Mouse (Mus musculus) CH12.LX (cell line): ENCODE measurements around the gene Tcaf2. TPM values are rescaled to one million over a fixed set of nuclear protein-coding genes. Genes with fewer than 3 reads are reported as not detected.

Experiments used
- DNase-seq: peaks from one replicate; pipeline ENCODE4 v3.0.0-alpha.2; 2013; ENCODE audit errors: extremely low read depth
- H3K27ac ChIP-seq: 2 replicates; pipeline ENCODE4 v1.5.1; 2012; ENCODE audit warnings: low read depth, mild to moderate bottlenecking, control low read depth, moderate library complexity; ENCODE audit not compliant: insufficient read depth
- H3K27me3 ChIP-seq: replicated peaks from 2 replicates; pipeline ENCODE3; 2012; ENCODE audit warnings: inconsistent platforms
- H3K36me3 ChIP-seq, 2 experiments: replicated peaks in 1 of 2; 2 replicates each; pipeline versions ENCODE3 to v1.6.1; 2012; ENCODE audit warnings: inconsistent platforms in 1 of 2, low read length in 1 of 2, mild to moderate bottlenecking in 1 of 2, mixed read lengths in 1 of 2, moderate library complexity in 1 of 2; ENCODE audit not compliant: control insufficient read depth in 1 of 2, insufficient read depth in 1 of 2
- H3K4me1 ChIP-seq, 2 experiments: 2 replicates each; pipeline ENCODE4 v1.6.1; 2012; ENCODE audit warnings: inconsistent platforms in 1 of 2, moderate library complexity in 1 of 2; ENCODE audit not compliant: insufficient read depth in 2 of 2, control insufficient read depth in 1 of 2
- H3K4me2 ChIP-seq: 2 replicates; pipeline ENCODE4 v1.6.1; 2012; ENCODE audit warnings: low read depth, mild to moderate bottlenecking, control low read depth; ENCODE audit not compliant: poor library complexity, insufficient read depth, severe bottlenecking
- H3K4me3 ChIP-seq, 3 experiments: fragments of 150-350 bp in 1 of 3; sonication (generic) in 1 of 3; replicated peaks in 1 of 3; 2 replicates each; pipeline versions ENCODE3 to v1.5.1; 2011 to 2012; ENCODE audit warnings: low read depth in 2 of 3, low read length in 2 of 3, mild to moderate bottlenecking in 2 of 3, moderate library complexity in 2 of 3, control low read depth in 1 of 3, improper control_type of control experiment in 1 of 3, inconsistent platforms in 1 of 3, mixed read lengths in 1 of 3; ENCODE audit not compliant: poor library complexity in 1 of 3
- H3K79me2 ChIP-seq: replicated peaks from 2 replicates; pipeline ENCODE4 v1.6.1; 2012; ENCODE audit warnings: mild to moderate bottlenecking, moderate library complexity; ENCODE audit not compliant: control insufficient read depth, poor library complexity, insufficient read depth, severe bottlenecking; ENCODE audit errors: extremely low read depth
- H3K9ac ChIP-seq: 2 replicates; pipeline ENCODE4 v1.6.1; 2012; ENCODE audit warnings: low read depth, mild to moderate bottlenecking, control low read depth, moderate library complexity; ENCODE audit not compliant: insufficient read depth
- H3K9me3 ChIP-seq: replicated peaks from 2 replicates; pipeline ENCODE3; 2012; ENCODE audit warnings: low read length, inconsistent platforms, mixed read lengths
- CHD1 ChIP-seq: IDR thresholded peaks from 2 replicates; pipeline ENCODE4 v1.6.1; 2012; ENCODE audit warnings: low read depth, low read length, improper control_type of control experiment, inconsistent platforms
- CTCF ChIP-seq, 2 experiments: IDR thresholded peaks in 1 of 2; conservative IDR thresholded peaks in 1 of 2; 2 replicates each; pipeline ENCODE4 v1.5.1; 2011 to 2012; ENCODE audit warnings: low read depth in 2 of 2, low read length in 2 of 2, improper control_type of control experiment in 1 of 2, inconsistent platforms in 1 of 2, mild to moderate bottlenecking in 1 of 2, moderate library complexity in 1 of 2
- E2F4 ChIP-seq: IDR thresholded peaks from 2 replicates; pipeline ENCODE4 v1.6.1; 2011; ENCODE audit warnings: low read depth, low read length, improper control_type of control experiment; ENCODE audit not compliant: insufficient replicate concordance
- EP300 ChIP-seq: IDR thresholded peaks from 2 replicates; pipeline ENCODE4 v1.6.1; 2011; ENCODE audit warnings: low read length, improper control_type of control experiment
- ETS1 ChIP-seq: conservative IDR thresholded peaks from 2 replicates; pipeline ENCODE4 v1.6.1; 2012; ENCODE audit warnings: low read depth, mild to moderate bottlenecking, inconsistent platforms, low read length, improper control_type of control experiment, moderate library complexity
- IRF4 ChIP-seq: IDR thresholded peaks from 2 replicates; pipeline ENCODE4 v1.6.1; 2014; ENCODE audit warnings: low read depth, mild to moderate bottlenecking, inconsistent platforms, low read length, improper control_type of control experiment
- JUN ChIP-seq: IDR thresholded peaks from 2 replicates; pipeline ENCODE4 v1.6.1; 2011; ENCODE audit warnings: low read depth, mild to moderate bottlenecking, low read length, improper control_type of control experiment, moderate library complexity; ENCODE audit not compliant: insufficient read depth
- KAT2A ChIP-seq: IDR thresholded peaks from 2 replicates; pipeline ENCODE4 v1.6.1; 2012; ENCODE audit warnings: low read length, improper control_type of control experiment, inconsistent platforms; ENCODE audit not compliant: insufficient replicate concordance
- MAX ChIP-seq: IDR thresholded peaks from 2 replicates; pipeline ENCODE4 v1.6.1; 2011; ENCODE audit warnings: low read length, improper control_type of control experiment
- MEF2A ChIP-seq: IDR thresholded peaks from 2 replicates; pipeline ENCODE4 v1.6.1; 2014; ENCODE audit warnings: low read depth, mild to moderate bottlenecking, inconsistent platforms, low read length, improper control_type of control experiment, borderline replicate concordance
- NELFE ChIP-seq: IDR thresholded peaks from 2 replicates; pipeline ENCODE4 v1.6.1; 2011; ENCODE audit warnings: low read depth, low read length, improper control_type of control experiment
- NRF1 ChIP-seq: IDR thresholded peaks from 2 replicates; pipeline ENCODE4 v1.6.1; 2014; ENCODE audit warnings: low read depth, mild to moderate bottlenecking, inconsistent platforms, low read length, improper control_type of control experiment, moderate library complexity
- PAX5 ChIP-seq: IDR thresholded peaks from 2 replicates; pipeline ENCODE4 v1.6.1; 2012; ENCODE audit warnings: low read length, inconsistent platforms, mixed read lengths
- POLR2AphosphoS2 ChIP-seq: IDR thresholded peaks from 2 replicates; pipeline ENCODE4 v1.6.1; 2011; ENCODE audit warnings: low read depth, low read length, improper control_type of control experiment
- RAD21 ChIP-seq: IDR thresholded peaks from 2 replicates; pipeline ENCODE4 v1.6.1; 2011; ENCODE audit warnings: low read depth, mild to moderate bottlenecking, low read length, improper control_type of control experiment, moderate library complexity
- SIN3A ChIP-seq: IDR thresholded peaks from 2 replicates; pipeline ENCODE4 v1.6.1; 2012; ENCODE audit warnings: low read length, improper control_type of control experiment, inconsistent platforms
- SMC3 ChIP-seq: IDR thresholded peaks from 2 replicates; pipeline ENCODE4 v1.6.1; 2011; ENCODE audit warnings: low read depth, low read length, improper control_type of control experiment
- TBP ChIP-seq: conservative IDR thresholded peaks from 2 replicates; pipeline ENCODE4 v1.6.1; 2011; ENCODE audit warnings: low read depth, low read length, improper control_type of control experiment
- UBTF ChIP-seq: IDR thresholded peaks from 2 replicates; pipeline ENCODE4 v1.6.1; 2012; ENCODE audit warnings: low read depth, mild to moderate bottlenecking, inconsistent platforms, low read length, improper control_type of control experiment, moderate library complexity
- USF1 ChIP-seq: IDR thresholded peaks from 2 replicates; pipeline ENCODE4 v1.6.1; 2014; ENCODE audit warnings: low read depth, mild to moderate bottlenecking, inconsistent platforms, low read length, improper control_type of control experiment
- USF2 ChIP-seq: conservative IDR thresholded peaks from 2 replicates; pipeline ENCODE4 v1.6.1; 2011; ENCODE audit warnings: low read depth, low read length, improper control_type of control experiment
- ZMIZ1 ChIP-seq: IDR thresholded peaks from 2 replicates; pipeline ENCODE4 v1.6.1; 2012; ENCODE audit warnings: low read depth, mild to moderate bottlenecking, inconsistent platforms, low read length, improper control_type of control experiment
- ZNF384 ChIP-seq: IDR thresholded peaks from 2 replicates; pipeline ENCODE4 v1.6.1; 2012; ENCODE audit warnings: low read depth, low read length, improper control_type of control experiment, inconsistent platforms
- dilution Hi-C: fragments of 300-500 bp; cut with MboI; formaldehyde crosslinking; loops from 2 replicates; pipeline ENCODE4 v1.14.3; 2020; ENCODE audit warnings: low sequenced_read_pairs; ENCODE audit not compliant: extremely low pct_unique_long_range_greater_than_20kb, extremely low pct_ligation_motif_present
- in situ Hi-C: fragments of 300-500 bp; cut with MboI; formaldehyde crosslinking; loops from 3 replicates; pipeline ENCODE4 v1.14.3; 2019; ENCODE audit warnings: low sequenced_read_pairs, low pct_ligation_motif_present, low pct_unique_long_range_greater_than_20kb, mixed read lengths
- polyA plus RNA-seq: library from polyadenylated mRNA; unstranded; fragments of >175 nt; gene quantifications from 2 replicates; pipeline ENCODE4 v1.2.1, GENCODE M21; 2012; ENCODE audit warnings: low read depth; ENCODE audit not compliant: insufficient read length
- total RNA-seq, 2 experiments: library from RNA; depleted of rRNA; stranded (reverse); fragments of 300-350 nt in 1 of 2; fragments of >200 nt in 1 of 2; gene quantifications; 2 replicates each; pipeline ENCODE4 v1.2.3; 2012 to 2014

The Tcaf2 gene
- total and polyA plus RNA-seq, 3 experiments = not detected

- TF ChIP-seq TBP = no peak
- no peak for TF ChIP-seq NRF1
- TF ChIP-seq POLR2AphosphoS2 = no peak
- TF ChIP-seq PAX5 = no peak
- no peak for TF ChIP-seq ZMIZ1
- TF ChIP-seq ETS1 = no peak
- peak in 1 of 2 experiments; percentile 70; a peak in 2 of 4 replicates for TF ChIP-seq CTCF (conservative IDR thresholded peaks at IDR 0.05 in 1 of 2, IDR thresholded peaks at IDR 0.05 in 1 of 2; ENCODE audit: low read depth in 2 of 2, low read length in 2 of 2)
- TF ChIP-seq RAD21 = peak; percentile 62
- no peak for TF ChIP-seq SIN3A
- TF ChIP-seq EP300 = no peak
- no peak for TF ChIP-seq E2F4
- TF ChIP-seq MAX = no peak
- TF ChIP-seq UBTF = no peak
- no peak for TF ChIP-seq USF2
- no peak for TF ChIP-seq USF1
- no peak for TF ChIP-seq CHD1
- peak; percentile 60 for TF ChIP-seq SMC3
- Histone ChIP-seq H3K27ac (no peak overlapping the region), H3K9me3 (no peaks in the 10 kb centered on the region), H3K4me3 (no peak overlapping the region), H3K27me3 (no peaks in the 10 kb centered on the region), H3K36me3 (no peaks in the 10 kb centered on the region), H3K4me1 (no peaks in the 10 kb centered on the region), H3K9ac (no peak overlapping the region), H3K4me2 (peak overlapping the region; percentile 75), H3K79me2 (no peaks in the 10 kb centered on the region)
- dilution Hi-C loops (no loop called here), in situ Hi-C loops (loop anchor here (25.0 kb wide), 2 partner anchors 246 to 346 kb away; partner anchors contain the start of genes Gstk1 and Zyx)
- DNase-seq = peak; percentile 68
Measured at GRCm38 (mm10) chr6:42583488-42583872, 61.6 kb downstream of the Tcaf2 start.

DNA sequence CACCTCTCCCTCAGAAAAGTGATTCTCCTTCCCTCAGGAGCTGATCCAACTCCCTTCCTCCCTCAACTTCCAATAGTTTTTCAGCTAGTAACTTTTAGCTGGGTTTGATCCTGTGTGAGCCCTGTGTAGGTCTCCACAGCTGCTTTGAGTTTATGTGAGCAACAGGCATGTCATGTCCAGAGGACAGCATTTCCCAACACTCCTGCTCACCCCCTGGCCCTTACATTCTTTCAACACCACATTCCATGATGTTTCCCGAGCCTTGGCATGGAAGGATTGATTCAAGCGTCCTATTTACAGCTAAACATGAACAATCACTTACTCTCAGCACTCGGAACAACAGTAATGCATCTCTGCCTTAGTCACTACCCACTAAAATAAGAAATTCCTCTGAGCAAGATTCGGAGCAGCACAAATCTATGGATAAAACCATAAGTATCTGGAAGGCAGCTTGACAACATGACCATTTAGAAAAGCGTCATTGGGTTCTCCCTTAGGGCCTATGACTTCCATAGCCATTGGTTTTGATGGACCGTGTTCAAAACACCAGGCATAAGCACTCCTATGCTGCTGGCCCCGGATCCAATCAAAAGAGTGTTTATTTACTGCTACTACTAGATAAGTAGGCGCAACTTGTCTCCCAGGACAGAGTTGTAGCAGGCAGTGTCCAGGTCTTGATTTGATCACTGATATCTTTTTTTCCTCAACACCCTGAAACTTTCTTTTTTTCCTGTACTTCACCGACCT, 62.1 kb downstream of the Tcaf2 start:
- Histone ChIP-seq H3K4me3 (no peak overlapping the region), H3K36me3 (no peaks in the 10 kb centered on the region), H3K27ac (no peak overlapping the region), H3K4me1 (no peaks in the 10 kb centered on the region), H3K4me2 (peak overlapping the region; percentile 75), H3K9ac (no peak overlapping the region), H3K27me3 (no peaks in the 10 kb centered on the region), H3K9me3 (no peaks in the 10 kb centered on the region), H3K79me2 (no peaks in the 10 kb centered on the region)
- no peak for TF ChIP-seq CHD1
- TF ChIP-seq IRF4 = no peak
- no peak for TF ChIP-seq CTCF (conservative IDR thresholded peaks at IDR 0.05 in 1 of 2, IDR thresholded peaks at IDR 0.05 in 1 of 2; ENCODE audit: low read depth in 2 of 2, low read length in 2 of 2)
- TF ChIP-seq POLR2AphosphoS2 = no peak
- no peak for TF ChIP-seq MAX
- no peak for TF ChIP-seq ZNF384
- TF ChIP-seq SIN3A = no peak
- no peak for TF ChIP-seq MEF2A
- TF ChIP-seq TBP = no peak
- no peak for TF ChIP-seq NELFE
- no peak for TF ChIP-seq ETS1
- no peak for TF ChIP-seq JUN
- no peak for TF ChIP-seq KAT2A
- dilution Hi-C loops = no loop called here
- DNase-seq = no peak
- in situ Hi-C loops = loop anchor here (25.0 kb wide), 2 partner anchors 246 to 346 kb away; partner anchors contain the start of genes Gstk1 and Zyx
